Mouse (Mus musculus): ENCODE data around the gene Cysltr2. TPM values are rescaled to one million over a fixed set of nuclear protein-coding genes. Genes with fewer than 3 reads are reported as not detected.

Cysltr2 gene
- total RNA-seq (2021) = 1 to 10 TPM; 1.6 TPM
- long read RNA-seq, experiment 1 = 0 reads
- long read RNA-seq, experiment 2 = 0 reads

GRCm38 (mm10) chr14:73048937-73049336, at the start of gene Cysltr2:
TSS of gene Cysltr2 (minus strand) at chr14:73049114.
- DNase-seq (ENCODE audit: low spot score in 2 of 2) = no peak

- DNase-seq (ENCODE audit: low spot score in 2 of 2) = no peak
Measured at GRCm38 (mm10) chr14:73094802-73095550, 46.1 kb upstream of the Cysltr2 start.

GRCm38 (mm10) chr14:73092871-73093270, 44.0 kb upstream of the Cysltr2 start:
- no peak for DNase-seq (ENCODE audit: low spot score in 2 of 2)

- DNase-seq (ENCODE audit: low spot score in 2 of 2) = no peak
Measured at GRCm38 (mm10) chr14:73088224-73088623, 39.3 kb upstream of the Cysltr2 start.

- DNase-seq (ENCODE audit: low spot score in 2 of 2) = no peak
Measured at GRCm38 (mm10) chr14:73087746-73088145, 38.8 kb upstream of the Cysltr2 start.

- DNase-seq (ENCODE audit: low spot score in 2 of 2) = no peak
Measured at GRCm38 (mm10) chr14:73087247-73087646, 38.3 kb upstream of the Cysltr2 start.

- DNase-seq (ENCODE audit: low spot score in 2 of 2) = no peak
Measured at GRCm38 (mm10) chr14:73086425-73086824, 37.5 kb upstream of the Cysltr2 start.

GRCm38 (mm10) chr14:73083563-73083962, 34.6 kb upstream of the Cysltr2 start:
- DNase-seq (ENCODE audit: low spot score in 2 of 2) = no peak

GRCm38 (mm10) chr14:73064460-73064859, 15.5 kb upstream of the Cysltr2 start:
- DNase-seq (ENCODE audit: low spot score in 2 of 2) = no peak

- DNase-seq (ENCODE audit: low spot score in 2 of 2) = no peak
Measured at GRCm38 (mm10) chr14:73058755-73059154, 9.8 kb upstream of the Cysltr2 start.

- DNase-seq (ENCODE audit: low spot score in 2 of 2) = no peak
Measured at GRCm38 (mm10) chr14:73057764-73058163, 8.8 kb upstream of the Cysltr2 start.

GRCm38 (mm10) chr14:73056813-73057212, 7.9 kb upstream of the Cysltr2 start:
- DNase-seq (ENCODE audit: low spot score in 2 of 2) = no peak

- no peak for DNase-seq (ENCODE audit: low spot score in 2 of 2)
Measured at GRCm38 (mm10) chr14:73045199-73045928, 3.5 kb downstream of the Cysltr2 start.

GRCm38 (mm10) chr14:73041689-73042088, 7.2 kb downstream of the Cysltr2 start:
- no peak for DNase-seq (ENCODE audit: low spot score in 2 of 2)

- no peak for DNase-seq (ENCODE audit: low spot score in 2 of 2)
Measured at GRCm38 (mm10) chr14:73033290-73033689, 15.6 kb downstream of the Cysltr2 start.

GRCm38 (mm10) chr14:73031218-73031617, 17.7 kb downstream of the Cysltr2 start:
- DNase-seq (ENCODE audit: low spot score in 2 of 2) = no peak

GRCm38 (mm10) chr14:73017272-73017671, 31.6 kb downstream of the Cysltr2 start:
- no peak for DNase-seq (ENCODE audit: low spot score in 2 of 2)

GRCm38 (mm10) chr14:73015386-73015785, 33.5 kb downstream of the Cysltr2 start:
- no peak for DNase-seq (ENCODE audit: low spot score in 2 of 2)

GRCm38 (mm10) chr14:73013723-73014544, 35.0 kb downstream of the Cysltr2 start:
- DNase-seq (ENCODE audit: low spot score in 2 of 2) = no peak

GRCm38 (mm10) chr14:73001814-73002213, 47.1 kb downstream of the Cysltr2 start:
- DNase-seq (ENCODE audit: low spot score in 2 of 2) = no peak

GRCm38 (mm10) chr14:73000325-73000724, 48.6 kb downstream of the Cysltr2 start:
- DNase-seq (ENCODE audit: low spot score in 2 of 2) = peak; percentile 56 to 59

- DNase-seq (ENCODE audit: low spot score in 2 of 2) = no peak
Measured at GRCm38 (mm10) chr14:72998111-72998510, 50.8 kb downstream of the Cysltr2 start.
